In genomic region chr8:85452328-85452727, GRCm38 (mm10) we compare ENCODE assay signal across 7 mouse cellular contexts. TPM values are rescaled to one million over a fixed set of nuclear protein-coding genes. Genes with fewer than 3 reads are reported as not detected.
A peak's percentile ranks its signal among the peaks of the same experiment; 100 is the strongest.
DNase-seq lines count a peak whose midpoint lies in the region; ATAC-seq lines count a peak whose summit lies in the region.

No protein-coding gene starts in this region.

- H3K27me3 ChIP-seq in embryonic facial prominence, embryonic 13.5 days, result no peaks in the 10 kb centered on the region
- H3K27me3 ChIP-seq in hindbrain, embryonic 16.5 days (replicated peaks; ENCODE audit: control insufficient read depth, insufficient read depth, low read length), result no peaks in the 10 kb centered on the region
- no peaks in the 10 kb centered on the region for H3K27me3 ChIP-seq in midbrain, embryonic 16.5 days (ENCODE audit: control insufficient read depth, insufficient read depth, low read depth, low read length)

- 19% methylated on average over 14 of the region's 14 CpGs for WGBS in embryonic facial prominence, embryonic 13.5 days
- 24% methylated on average over 14 of the region's 14 CpGs for WGBS in hindbrain, embryonic 16.5 days
- 20% methylated on average over 14 of the region's 14 CpGs for WGBS in midbrain, embryonic 16.5 days

- peak; percentile 62 for DNase-seq in kidney, postnatal 10 days
- no peak for DNase-seq in kidney, adult 8-10 months
- DNase-seq in Muller cell, postnatal 12 days (ENCODE audit: inconsistent ontology term), result no peak
- no peak for DNase-seq in cerebellum, adult 11 months

- H3K9ac ChIP-seq in embryonic facial prominence, embryonic 13.5 days, result 0 out of 2 replicates have a peak overlapping the region, but pooled peaks have one; percentile 40
- H3K9ac ChIP-seq in hindbrain, embryonic 16.5 days (ENCODE audit: low read depth, low read length), result peak overlapping the region; percentile 38
- H3K9ac ChIP-seq in midbrain, embryonic 16.5 days (ENCODE audit: low read depth, low read length), result no peak overlapping the region

- H3K9me3 ChIP-seq in embryonic facial prominence, embryonic 13.5 days, result no peaks in the 10 kb centered on the region
- no peaks in the 10 kb centered on the region for H3K9me3 ChIP-seq in hindbrain, embryonic 16.5 days (ENCODE audit: control insufficient read depth, low read length)
- H3K9me3 ChIP-seq in midbrain, embryonic 16.5 days (replicated peaks; ENCODE audit: control insufficient read depth, low read length, poor library complexity, severe bottlenecking), result no peaks in the 10 kb centered on the region

- no peak for ATAC-seq in embryonic facial prominence, embryonic 13.5 days (ENCODE audit: insufficient number of reproducible peaks, insufficient read depth, low FRiP score, low TSS enrichment, low read depth)
- ATAC-seq in hindbrain, embryonic 16.5 days, result no peak
- no peak for ATAC-seq in midbrain, embryonic 16.5 days

- no peak overlapping the region for H3K27ac ChIP-seq in embryonic facial prominence, embryonic 13.5 days
- H3K27ac ChIP-seq in hindbrain, embryonic 16.5 days (ENCODE audit: low read depth, low read length), result no peak overlapping the region
- no peak overlapping the region for H3K27ac ChIP-seq in midbrain, embryonic 16.5 days (ENCODE audit: low read length)

- H3K4me2 ChIP-seq in embryonic facial prominence, embryonic 13.5 days, result peak overlapping the region; percentile 47
- peak overlapping the region; percentile 49 for H3K4me2 ChIP-seq in hindbrain, embryonic 16.5 days (ENCODE audit: low read length)
- H3K4me2 ChIP-seq in midbrain, embryonic 16.5 days (ENCODE audit: low read length), result peak overlapping the region; percentile 36

- no peaks in the 10 kb centered on the region for H3K36me3 ChIP-seq in embryonic facial prominence, embryonic 13.5 days
- H3K36me3 ChIP-seq in hindbrain, embryonic 16.5 days (ENCODE audit: control insufficient read depth, insufficient read depth, low read length), result no peaks in the 10 kb centered on the region
- no peaks in the 10 kb centered on the region for H3K36me3 ChIP-seq in midbrain, embryonic 16.5 days (ENCODE audit: control insufficient read depth, insufficient read depth, low read length)

- peak overlapping the region; percentile 9 for H3K4me3 ChIP-seq in embryonic facial prominence, embryonic 13.5 days
- peak overlapping the region; percentile 8; the same call in 1 of the 2 replicates for H3K4me3 ChIP-seq in hindbrain, embryonic 16.5 days (ENCODE audit: low read length)
- H3K4me3 ChIP-seq in midbrain, embryonic 16.5 days (ENCODE audit: low read depth, low read length), result no peak overlapping the region

- peaks cover 8% of the 10 kb centered on the region for H3K4me1 ChIP-seq in embryonic facial prominence, embryonic 13.5 days
- no peaks in the 10 kb centered on the region for H3K4me1 ChIP-seq in hindbrain, embryonic 16.5 days (ENCODE audit: control insufficient read depth, insufficient read depth, low read depth, low read length)
- peaks cover 4% of the 10 kb centered on the region; the same call in 1 of the 2 replicates for H3K4me1 ChIP-seq in midbrain, embryonic 16.5 days (ENCODE audit: control insufficient read depth, insufficient read depth, low read length)

RNA-seq across cellular contexts. Expression of gene 4921524J17Rik, which starts 19.7 kb away (rescaled TPM):
- 54.0 and 56.6 TPM in 2 replicates for polyA plus RNA-seq in embryonic facial prominence, embryonic 13.5 days (2015; fragmentation: Nextera tagmentation; extraction: Ambion mirVana)
- polyA plus RNA-seq in hindbrain, embryonic 16.5 days (2015; fragmentation: Nextera tagmentation; extraction: Ambion mirVana), result 39.2 and 40.2 TPM in 2 replicates
- polyA plus RNA-seq in midbrain, embryonic 16.5 days (2015; fragmentation: Nextera tagmentation; extraction: Ambion mirVana), result 46.5 and 48.6 TPM in 2 replicates

RNA-seq across cellular contexts. Expression of gene Gpt2, which starts 40.0 kb away (rescaled TPM):
- 36.0 and 40.2 TPM in 2 replicates for polyA plus RNA-seq in embryonic facial prominence, embryonic 13.5 days (2015; fragmentation: Nextera tagmentation; extraction: Ambion mirVana)
- 58.1 and 62.2 TPM in 2 replicates for polyA plus RNA-seq in hindbrain, embryonic 16.5 days (2015; fragmentation: Nextera tagmentation; extraction: Ambion mirVana)
- polyA plus RNA-seq in midbrain, embryonic 16.5 days (2015; fragmentation: Nextera tagmentation; extraction: Ambion mirVana), result 37.7 and 42.2 TPM in 2 replicates
